Mouse (Mus musculus) retina, embryonic 14.5 days (tissue): ENCODE data around the gene Gm13694.

Experiments used
- DNase-seq: peaks from one replicate; pipeline ENCODE4 v3.0.0-alpha.2; 2015; ENCODE audit warnings: low spot score

Gene Gm13694

GRCm38 (mm10) chr2:84025217-84025616 lies 46.5 kb downstream of the Gm13694 start:
- peak; percentile 20 for DNase-seq
